Mouse (Mus musculus): ENCODE measurements around the gene Lin7a. TPM values are rescaled to one million over a fixed set of nuclear protein-coding genes. Genes with fewer than 3 reads are reported as not detected.

The Lin7a gene
- polyA plus RNA-seq, 1 experiment, result 0.48 TPM

DNA sequence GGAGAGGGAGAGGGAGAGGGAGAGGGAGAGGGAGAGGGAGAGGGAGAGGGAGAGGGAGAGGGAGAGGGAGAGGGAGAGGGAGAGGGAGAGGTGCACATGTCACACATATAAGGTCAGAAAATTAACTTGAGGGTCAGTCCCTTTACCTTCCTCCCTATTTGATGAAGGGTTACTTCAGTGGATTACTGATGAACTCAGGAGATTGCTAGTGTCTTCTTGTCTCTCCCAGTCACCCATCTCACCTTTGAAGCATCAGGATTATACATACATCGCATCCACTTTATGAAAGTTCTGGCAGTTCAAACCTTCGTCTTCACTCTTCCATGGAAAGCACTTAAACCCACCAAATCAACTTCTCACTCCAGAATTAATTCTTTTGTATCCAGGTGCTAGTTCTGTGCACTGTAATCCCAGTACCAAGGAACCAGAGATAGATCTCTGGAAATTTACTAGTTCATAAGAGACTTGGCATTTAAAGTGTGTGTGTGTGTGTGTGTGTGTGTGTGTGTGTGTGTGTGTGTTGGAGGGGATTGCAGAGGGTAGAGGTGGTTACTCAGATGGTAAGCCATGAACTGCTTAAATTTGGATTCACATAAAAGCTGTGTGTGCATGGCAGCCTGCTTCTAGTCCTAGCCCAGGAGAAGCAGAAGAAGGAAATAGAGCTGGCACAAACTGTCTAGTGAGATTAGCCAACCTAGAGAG is 19.5 kb upstream of the Lin7a start:
- Histone ChIP-seq H3K4me2 (ENCODE audit: low read depth) (no peak overlapping the region), H3K36me3 (ENCODE audit: control insufficient read depth, insufficient read depth) (no peaks in the 10 kb centered on the region), H3K27me3 (ENCODE audit: control insufficient read depth, insufficient read depth, insufficient read length) (no peaks in the 10 kb centered on the region), H3ac (ENCODE audit: control insufficient read depth, insufficient read length) (no peak overlapping the region), H3K79me2 (ENCODE audit: control insufficient read depth, insufficient read depth) (no peaks in the 10 kb centered on the region), H3K4me3 (no peak overlapping the region)
- TF ChIP-seq MAX (IDR thresholded peaks at IDR 0.05; ENCODE audit: low read depth) (no peak), TCF3 (IDR thresholded peaks at IDR 0.05; ENCODE audit: insufficient read length, low read depth) (no peak), POLR2A (IDR thresholded peaks at IDR 0.05; ENCODE audit: insufficient read length, low read depth) (no peak), TCF12 (IDR thresholded peaks at IDR 0.05; ENCODE audit: insufficient read depth, poor library complexity, severe bottlenecking) (no peak), MYOG (IDR thresholded peaks at IDR 0.05; ENCODE audit: control insufficient read depth in 1 of 3, insufficient read depth in 1 of 3, insufficient read length in 2 of 3, low read depth in 2 of 3) (no peak), MYOD1 (IDR thresholded peaks at IDR 0.05; ENCODE audit: control insufficient read depth in 1 of 3, insufficient read length in 2 of 3, low read depth in 2 of 3) (no peak), E2F4 (IDR thresholded peaks at IDR 0.05; ENCODE audit: insufficient read depth) (no peak), POLR2AphosphoS2 (IDR thresholded peaks at IDR 0.05; ENCODE audit: insufficient read length, low read depth) (no peak), SRF (IDR thresholded peaks at IDR 0.05; ENCODE audit: control insufficient read depth, insufficient read length, low read depth) (no peak), USF1 (IDR thresholded peaks at IDR 0.05; ENCODE audit: low read depth) (no peak), REST (IDR thresholded peaks at IDR 0.05; ENCODE audit: insufficient read depth, insufficient read length) (no peak), CEBPB (IDR thresholded peaks at IDR 0.05; ENCODE audit: insufficient read depth, poor library complexity, severe bottlenecking) (no peak)

DNA sequence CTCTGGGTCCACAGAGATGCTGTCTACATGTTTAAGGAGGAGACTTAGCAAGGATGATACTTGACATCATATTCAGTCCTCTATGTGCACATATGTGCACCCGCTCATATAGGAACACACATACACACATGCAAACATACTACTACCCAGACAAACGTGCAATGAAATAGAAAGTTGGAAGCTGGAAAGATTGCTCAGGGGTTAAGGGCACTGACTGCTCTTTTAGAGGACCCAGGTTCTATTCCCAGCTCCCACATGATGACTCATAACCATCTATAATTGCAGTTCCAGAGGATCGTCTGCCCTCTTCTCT is 19.0 kb upstream of the Lin7a start:
- Histone ChIP-seq H3K79me2 (ENCODE audit: control insufficient read depth, insufficient read depth) (no peaks in the 10 kb centered on the region), H3K36me3 (ENCODE audit: control insufficient read depth, insufficient read depth) (no peaks in the 10 kb centered on the region), H3K27me3 (ENCODE audit: control insufficient read depth, insufficient read depth, insufficient read length) (no peaks in the 10 kb centered on the region), H3K4me3 (no peak overlapping the region), H3ac (ENCODE audit: control insufficient read depth, insufficient read length) (no peak overlapping the region), H3K4me2 (ENCODE audit: low read depth) (no peak overlapping the region)
- TF ChIP-seq USF1 (IDR thresholded peaks at IDR 0.05; ENCODE audit: low read depth) (no peak), E2F4 (IDR thresholded peaks at IDR 0.05; ENCODE audit: insufficient read depth) (no peak), TCF3 (IDR thresholded peaks at IDR 0.05; ENCODE audit: insufficient read length, low read depth) (no peak), TCF12 (IDR thresholded peaks at IDR 0.05; ENCODE audit: insufficient read depth, poor library complexity, severe bottlenecking) (no peak), SRF (IDR thresholded peaks at IDR 0.05; ENCODE audit: control insufficient read depth, insufficient read length, low read depth) (no peak), MYOD1 (IDR thresholded peaks at IDR 0.05; ENCODE audit: control insufficient read depth in 1 of 3, insufficient read length in 2 of 3, low read depth in 2 of 3) (no peak), MAX (IDR thresholded peaks at IDR 0.05; ENCODE audit: low read depth) (no peak), CEBPB (IDR thresholded peaks at IDR 0.05; ENCODE audit: insufficient read depth, poor library complexity, severe bottlenecking) (no peak)

DNA sequence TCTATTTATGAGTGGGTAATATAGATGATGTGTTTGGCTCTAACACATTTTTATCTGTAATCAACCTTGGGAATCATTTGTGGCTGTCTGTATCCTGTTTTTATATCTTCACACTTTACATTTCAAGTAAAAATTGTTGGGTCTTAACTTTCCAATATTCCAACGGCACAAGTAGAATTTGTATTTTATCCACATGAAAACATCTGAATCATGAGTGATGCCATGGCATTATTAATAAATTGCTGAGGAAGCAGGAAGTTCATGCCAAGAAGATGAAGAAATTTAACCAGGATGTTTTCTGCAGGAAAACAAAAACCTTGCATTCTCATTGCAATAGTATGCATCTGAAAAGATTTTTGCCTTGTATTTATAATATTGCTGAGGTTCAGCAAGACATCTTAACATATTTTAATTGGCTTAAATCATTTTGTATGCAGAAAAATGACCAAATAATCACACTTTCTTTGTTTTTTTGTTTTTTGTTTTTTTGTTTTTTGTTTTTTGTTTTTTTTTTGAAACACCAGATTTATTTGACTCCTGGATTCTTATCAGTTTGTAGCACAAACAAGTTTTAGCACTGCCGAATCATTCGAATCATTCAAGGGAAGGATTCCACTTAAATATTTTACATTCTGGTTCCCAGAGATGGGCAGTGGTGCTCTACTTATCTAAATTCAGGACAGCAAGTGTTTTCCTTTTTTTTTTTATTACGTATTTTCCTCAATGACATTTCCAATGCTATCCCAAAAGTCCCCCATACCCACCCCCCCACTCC is 18.1 kb upstream of the Lin7a start:
- Histone ChIP-seq H3K27me3 (ENCODE audit: control insufficient read depth, insufficient read depth, insufficient read length) (no peaks in the 10 kb centered on the region), H3K4me3 (no peak overlapping the region), H3K79me2 (ENCODE audit: control insufficient read depth, insufficient read depth) (no peaks in the 10 kb centered on the region), H3ac (ENCODE audit: control insufficient read depth, insufficient read length) (no peak overlapping the region), H3K4me2 (ENCODE audit: low read depth) (no peak overlapping the region), H3K36me3 (ENCODE audit: control insufficient read depth, insufficient read depth) (no peaks in the 10 kb centered on the region)
- TF ChIP-seq TCF3 (IDR thresholded peaks at IDR 0.05; ENCODE audit: insufficient read length, low read depth) (no peak), TCF12 (IDR thresholded peaks at IDR 0.05; ENCODE audit: insufficient read depth, poor library complexity, severe bottlenecking) (no peak), MYOG (IDR thresholded peaks at IDR 0.05; ENCODE audit: control insufficient read depth in 1 of 3, insufficient read depth in 1 of 3, insufficient read length in 2 of 3, low read depth in 2 of 3) (no peak), USF1 (IDR thresholded peaks at IDR 0.05; ENCODE audit: low read depth) (no peak), CEBPB (IDR thresholded peaks at IDR 0.05; ENCODE audit: insufficient read depth, poor library complexity, severe bottlenecking) (no peak), POLR2A (IDR thresholded peaks at IDR 0.05; ENCODE audit: insufficient read length, low read depth) (no peak), REST (IDR thresholded peaks at IDR 0.05; ENCODE audit: insufficient read depth, insufficient read length) (no peak), MAX (IDR thresholded peaks at IDR 0.05; ENCODE audit: low read depth) (no peak), SRF (IDR thresholded peaks at IDR 0.05; ENCODE audit: control insufficient read depth, insufficient read length, low read depth) (no peak), POLR2AphosphoS2 (IDR thresholded peaks at IDR 0.05; ENCODE audit: insufficient read length, low read depth) (no peak), E2F4 (IDR thresholded peaks at IDR 0.05; ENCODE audit: insufficient read depth) (no peak), MYOD1 (IDR thresholded peaks at IDR 0.05; ENCODE audit: control insufficient read depth in 1 of 3, insufficient read length in 2 of 3, low read depth in 2 of 3) (no peak)

DNA sequence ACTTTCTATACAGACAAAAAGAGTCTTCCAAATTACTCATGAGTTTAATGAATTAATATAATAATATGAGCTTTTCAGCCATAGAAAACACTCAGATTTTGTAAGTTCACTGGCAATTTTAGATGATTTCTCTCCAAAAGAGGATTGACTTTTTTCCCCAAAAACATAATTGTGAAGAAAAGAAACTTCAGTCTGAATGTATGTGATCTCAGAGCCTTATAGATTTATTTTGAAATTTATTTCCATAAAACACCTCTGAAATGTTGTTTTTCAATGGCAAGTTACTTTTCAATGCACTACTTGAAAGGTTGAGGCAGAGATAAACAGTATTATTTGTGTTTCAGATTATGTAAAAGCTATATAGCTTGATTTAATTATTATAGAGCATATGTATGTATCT is 16.8 kb upstream of the Lin7a start:
- H3K36me3 ChIP-seq (ENCODE audit: control insufficient read depth, insufficient read depth), result no peaks in the 10 kb centered on the region
- TF ChIP-seq E2F4 (IDR thresholded peaks at IDR 0.05; ENCODE audit: insufficient read depth) (no peak), POLR2AphosphoS2 (IDR thresholded peaks at IDR 0.05; ENCODE audit: insufficient read length, low read depth) (no peak), USF1 (IDR thresholded peaks at IDR 0.05; ENCODE audit: low read depth) (no peak), CEBPB (IDR thresholded peaks at IDR 0.05; ENCODE audit: insufficient read depth, poor library complexity, severe bottlenecking) (no peak), MYOD1 (IDR thresholded peaks at IDR 0.05; ENCODE audit: control insufficient read depth in 1 of 3, insufficient read length in 2 of 3, low read depth in 2 of 3) (no peak), TCF12 (IDR thresholded peaks at IDR 0.05; ENCODE audit: insufficient read depth, poor library complexity, severe bottlenecking) (no peak), MYOG (IDR thresholded peaks at IDR 0.05; ENCODE audit: control insufficient read depth in 1 of 3, insufficient read depth in 1 of 3, insufficient read length in 2 of 3, low read depth in 2 of 3) (no peak), SRF (IDR thresholded peaks at IDR 0.05; ENCODE audit: control insufficient read depth, insufficient read length, low read depth) (no peak), POLR2A (IDR thresholded peaks at IDR 0.05; ENCODE audit: insufficient read length, low read depth) (no peak)
- no peak overlapping the region for H3K4me2 ChIP-seq (ENCODE audit: low read depth)
- H3K27me3 ChIP-seq (ENCODE audit: control insufficient read depth, insufficient read depth, insufficient read length), result no peaks in the 10 kb centered on the region
- no peaks in the 10 kb centered on the region for H3K79me2 ChIP-seq (ENCODE audit: control insufficient read depth, insufficient read depth)
- H3K4me3 ChIP-seq, result no peak overlapping the region
- H3ac ChIP-seq (ENCODE audit: control insufficient read depth, insufficient read length), result no peak overlapping the region

Measured in myocyte (in vitro differentiated cells).